Mouse (Mus musculus) cortical plate, adult 2 months (tissue): Measurements from ENCODE around the gene Wdr35.

Experiments
- CTCF ChIP-seq: fragments of 200-500 bp; IDR thresholded peaks from 2 replicates; pipeline ENCODE4 v1.5.1; 2011; ENCODE audit warnings: mild to moderate bottlenecking, control low read depth, low read length; ENCODE audit not compliant: insufficient read depth; ENCODE audit errors: extremely low read depth
- POLR2A ChIP-seq: fragments of 200-500 bp; IDR thresholded peaks from 2 replicates; pipeline ENCODE4 v1.6.1; 2011; ENCODE audit warnings: mild to moderate bottlenecking, low read length, control low read depth; ENCODE audit not compliant: insufficient read depth; ENCODE audit errors: extremely low read depth

DNA sequence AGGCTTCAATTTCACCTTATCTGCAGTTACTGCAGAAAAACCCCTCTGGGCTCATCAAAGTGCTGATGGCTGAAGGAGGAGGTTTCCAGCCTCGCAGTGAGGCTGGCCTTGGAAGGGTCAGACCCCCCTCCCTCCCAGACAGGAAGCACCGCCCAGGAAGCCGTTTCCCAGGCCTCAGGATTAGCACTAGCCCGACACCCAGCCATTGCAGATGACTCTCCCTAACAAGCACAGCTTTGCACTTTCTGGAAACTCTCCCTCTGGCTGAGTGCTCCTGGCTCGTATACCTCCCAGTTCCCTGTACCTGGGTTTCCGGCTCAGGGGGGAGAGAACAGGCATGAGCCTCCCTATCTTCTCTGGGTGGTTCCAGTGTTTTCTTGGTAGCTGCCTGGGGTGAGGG, 77.1 kb downstream of the Wdr35 start:
- TF ChIP-seq CTCF = no peak
- no peak for TF ChIP-seq POLR2A
